Mouse (Mus musculus) retina, embryonic 14.5 days (tissue): ENCODE data around the gene Kcnd1.

Experiments used
- DNase-seq: peaks from one replicate; pipeline ENCODE4 v3.0.0-alpha.2; 2015; ENCODE audit warnings: low spot score

Kcnd1 gene

GRCm38 (mm10) chrX:7859191-7859753 is 37.2 kb downstream of the Kcnd1 start:
- DNase-seq = no peak

- no peak for DNase-seq
Measured at GRCm38 (mm10) chrX:7863181-7863580, 41.1 kb downstream of the Kcnd1 start.

- DNase-seq = no peak
Measured at GRCm38 (mm10) chrX:7864551-7864950, 42.5 kb downstream of the Kcnd1 start.

GRCm38 (mm10) chrX:7865343-7865742 is 43.3 kb downstream of the Kcnd1 start:
- DNase-seq = no peak

GRCm38 (mm10) chrX:7865786-7866185 is 43.7 kb downstream of the Kcnd1 start:
- DNase-seq = no peak

- DNase-seq = no peak
Measured at GRCm38 (mm10) chrX:7867141-7867540, 45.1 kb downstream of the Kcnd1 start.

- no peak for DNase-seq
Measured at GRCm38 (mm10) chrX:7868506-7868905, 46.4 kb downstream of the Kcnd1 start.

GRCm38 (mm10) chrX:7869826-7870225 is 47.7 kb downstream of the Kcnd1 start:
- DNase-seq = no peak

GRCm38 (mm10) chrX:7878007-7878419 is 55.9 kb downstream of the Kcnd1 start, which contains the start of gene Pim2:
Gene Pim2, plus strand, starts transcription at chrX:7878262.
- DNase-seq = peak; percentile 78

GRCm38 (mm10) chrX:7878495-7878894 is 56.4 kb downstream of the Kcnd1 start:
- peak; percentile 3 for DNase-seq

- DNase-seq = peak; percentile 82
Measured at GRCm38 (mm10) chrX:7879819-7880218, 57.7 kb downstream of the Kcnd1 start.

- DNase-seq = peak; percentile 77
Measured at GRCm38 (mm10) chrX:7883841-7884567, 61.9 kb downstream of the Kcnd1 start, which contains the start of gene Slc35a2. Gene Slc35a2, plus strand, starts transcription at chrX:7884028.
